Mouse (Mus musculus) cerebral cortex, adult 2 months (tissue): ENCODE measurements around the gene Zfp800.

Source experiments
- WGBS: fragments of 180-500 bp; shearing (Covaris S2); methylation state at CpG from one replicate; pipeline ENCODE4 v1.1.7; 2018; 5-methylcytosine and 5-hydroxymethylcytosine counted together

Zfp800 gene

GRCm38 (mm10) chr6:28397681-28398203, at the start of gene Zfp800:
TSS of gene Zfp800 (minus strand) at chr6:28398005.
- WGBS = 3% methylated on average over 33 of the region's 33 CpGs

DNA sequence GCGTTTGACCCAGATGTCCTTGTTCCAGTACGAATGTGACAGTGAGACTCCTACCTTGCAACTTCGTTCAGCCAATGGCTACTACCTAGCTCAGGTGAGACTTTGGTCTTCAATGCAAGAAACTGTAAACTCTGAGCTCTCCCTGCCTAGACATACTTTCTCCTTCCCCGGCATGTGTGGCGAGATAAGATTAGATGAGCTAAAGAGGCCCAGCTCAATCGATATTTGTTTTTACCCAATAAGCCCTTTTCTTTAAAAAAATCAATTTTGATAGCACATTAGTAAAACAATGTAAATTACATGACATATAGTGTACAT, 33.7 kb upstream of the Zfp800 start:
- WGBS = 87% methylated on average over 6 of the region's 6 CpGs

DNA sequence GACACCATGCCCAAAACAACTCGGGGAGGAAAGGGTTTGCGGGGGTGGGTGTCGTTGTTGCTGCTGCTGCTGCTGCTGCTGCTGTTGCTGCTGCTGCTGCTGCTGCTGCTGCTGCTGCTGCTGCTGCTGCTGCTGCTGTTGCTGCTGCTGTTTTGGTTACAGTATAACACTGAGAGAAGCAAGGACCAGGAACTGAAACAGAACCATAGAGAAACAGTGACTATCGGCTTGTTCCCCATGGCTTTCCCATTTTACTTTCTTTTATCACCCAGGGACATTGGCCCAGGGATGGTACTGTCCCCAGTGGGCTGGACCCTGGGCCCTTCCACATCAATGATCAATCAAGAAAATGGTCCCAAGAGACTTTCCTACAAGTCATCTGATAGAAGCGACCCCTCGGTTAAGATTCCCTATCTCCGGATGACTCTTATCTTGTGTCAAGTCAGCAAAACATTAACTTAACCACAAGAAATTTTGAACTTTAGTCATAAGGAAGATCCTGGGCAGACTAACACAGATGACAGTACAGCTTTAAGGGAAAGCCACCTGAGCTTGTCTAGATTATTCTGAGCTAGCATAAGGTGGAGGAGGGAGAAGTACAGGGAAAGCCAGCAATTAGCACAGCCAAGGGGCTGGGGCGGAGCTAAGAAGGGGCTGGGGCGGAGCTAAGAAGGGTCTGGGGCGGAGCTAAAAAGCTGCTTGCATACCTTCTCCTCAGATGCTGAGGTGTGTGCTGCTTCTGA, 33.2 kb upstream of the Zfp800 start:
- 80% methylated on average over 10 of the region's 10 CpGs for WGBS

DNA sequence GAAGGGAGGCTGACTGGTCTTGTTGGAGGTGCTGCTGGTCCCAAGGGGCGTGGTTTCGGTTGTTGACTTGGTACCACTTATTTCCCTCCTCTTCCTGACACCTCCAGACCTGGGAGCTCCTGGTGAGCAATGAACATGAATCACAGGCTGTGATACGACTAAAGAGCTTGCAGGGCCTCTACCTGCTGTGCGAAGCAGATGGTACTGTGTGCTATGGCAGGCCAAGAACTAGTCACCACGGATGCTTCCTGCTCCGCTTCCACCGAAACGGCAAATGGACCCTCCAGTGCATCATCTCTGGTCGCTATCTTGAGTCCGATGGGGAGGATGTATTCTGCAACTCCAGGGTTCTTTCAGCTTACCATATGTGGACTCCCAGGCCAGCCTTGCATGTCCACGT, 32.1 kb upstream of the Zfp800 start:
- WGBS = 87% methylated on average over 11 of the region's 11 CpGs

- WGBS = 75% methylated on average over 3 of the region's 3 CpGs
Measured at GRCm38 (mm10) chr6:28428290-28428689, 30.5 kb upstream of the Zfp800 start, which contains the start of gene Gcc1. TSS of gene Gcc1 (minus strand) at chr6:28428390.

GRCm38 (mm10) chr6:28427096-28427839, 29.5 kb upstream of the Zfp800 start, which contains the start of gene Fscn3:
TSS of gene Fscn3 (plus strand) at chr6:28427789.
- 78% methylated on average over 3 of the region's 3 CpGs for WGBS

GRCm38 (mm10) chr6:28425019-28425418, 27.2 kb upstream of the Zfp800 start:
- 65% methylated on average over 6 of the region's 6 CpGs for WGBS

DNA sequence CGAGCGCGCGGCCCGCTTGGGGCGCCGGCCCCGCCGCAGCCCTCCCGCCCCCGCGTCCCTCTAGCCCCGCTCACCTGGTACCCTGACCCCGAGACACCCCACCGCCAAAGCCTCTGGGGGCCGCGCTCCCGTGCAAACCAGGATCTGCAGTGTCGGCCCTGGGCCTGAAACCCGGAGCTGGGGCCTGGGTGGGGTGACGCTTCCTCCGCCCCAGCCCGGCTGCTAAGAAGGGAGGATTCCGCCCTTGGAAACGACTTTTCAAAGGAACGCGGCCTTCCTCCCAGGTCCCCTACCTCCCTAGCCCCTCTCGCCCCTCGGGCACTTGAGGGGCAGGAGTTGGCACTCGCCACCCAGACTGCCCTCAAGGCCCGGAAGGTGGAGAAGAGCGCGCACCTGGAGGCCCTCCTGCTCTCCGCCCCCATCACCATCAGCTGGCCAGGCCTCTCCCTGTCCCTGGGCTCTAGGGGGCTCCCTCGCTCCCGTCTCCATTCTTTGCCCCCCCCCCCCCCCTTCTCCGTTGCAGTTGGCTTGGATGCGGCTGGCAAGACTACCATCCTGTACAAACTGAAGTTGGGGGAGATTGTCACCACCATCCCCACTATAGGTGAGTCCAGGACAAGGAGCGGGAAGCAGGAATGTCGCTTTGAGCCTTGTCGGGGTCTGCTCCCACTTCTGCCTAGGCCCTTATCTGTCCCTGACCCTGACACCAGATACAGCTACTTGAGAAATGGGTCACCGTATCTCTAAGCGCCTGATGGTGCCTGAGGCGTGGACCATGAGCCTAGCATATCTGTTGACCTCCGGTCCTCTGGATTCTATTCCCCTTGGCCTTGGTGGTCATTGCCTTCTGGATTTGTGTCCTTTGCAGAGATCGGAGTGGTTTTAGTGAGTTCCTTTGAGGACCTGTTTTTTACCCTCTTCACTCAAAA, 26.2 kb upstream of the Zfp800 start:
- WGBS = 8% methylated on average over 44 of the region's 46 CpGs

DNA sequence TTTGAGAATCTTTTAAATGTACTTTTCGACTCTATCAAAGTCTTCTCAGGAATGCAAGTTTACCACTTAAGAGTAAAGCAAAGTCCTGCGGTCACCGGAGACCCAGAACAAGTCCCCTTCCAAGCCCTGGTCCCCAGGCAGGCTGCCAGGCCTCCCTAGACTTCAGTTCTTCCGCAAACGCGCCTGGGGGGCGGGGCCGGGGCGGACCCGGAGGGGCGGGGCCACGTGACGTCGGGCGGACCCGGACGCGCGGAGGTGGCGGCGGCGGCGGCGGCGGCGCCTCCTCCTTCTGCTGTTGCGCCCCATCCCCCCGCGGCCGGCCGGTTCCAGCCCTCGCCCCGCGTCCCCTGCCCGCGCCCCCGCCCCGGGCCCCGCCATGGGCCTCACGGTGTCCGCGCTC, 25.5 kb upstream of the Zfp800 start, which contains the start of gene Arf5:
Arf5 (plus strand) TSS at position 248 of the 400 bp plus-strand sequence.
- under 1% methylated on average over 38 of the region's 42 CpGs for WGBS

DNA sequence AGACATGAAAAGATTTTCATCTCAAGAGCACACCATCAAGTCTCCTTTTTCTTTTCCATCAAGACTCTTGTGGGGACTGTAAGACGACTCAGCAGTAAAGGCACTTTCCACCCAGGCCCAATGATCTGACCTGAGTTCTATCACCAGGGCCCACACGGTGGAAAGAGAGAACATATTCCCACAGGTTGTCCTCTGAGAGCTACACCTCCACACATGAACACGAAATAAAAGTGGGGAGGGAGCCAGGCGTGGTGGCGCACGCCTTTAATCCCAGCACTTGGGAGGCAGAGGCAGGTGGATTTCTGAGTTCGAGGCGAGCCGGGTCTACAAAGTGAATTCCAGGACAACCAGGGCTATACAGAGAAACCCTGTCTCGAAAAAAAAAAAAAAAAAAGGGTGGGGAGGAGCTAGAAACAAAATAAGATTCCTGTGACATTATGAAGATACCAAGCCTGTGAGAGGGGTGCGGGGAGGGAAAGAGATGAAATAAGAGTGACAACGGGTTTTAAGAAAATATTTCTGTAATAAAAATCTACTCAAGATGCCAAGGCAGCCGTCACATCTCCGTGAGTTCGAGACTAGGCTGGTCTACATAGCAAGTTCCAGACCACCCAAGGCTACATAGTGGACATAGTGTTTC, 25.0 kb upstream of the Zfp800 start:
- WGBS = 67% methylated on average over 15 of the region's 15 CpGs

DNA sequence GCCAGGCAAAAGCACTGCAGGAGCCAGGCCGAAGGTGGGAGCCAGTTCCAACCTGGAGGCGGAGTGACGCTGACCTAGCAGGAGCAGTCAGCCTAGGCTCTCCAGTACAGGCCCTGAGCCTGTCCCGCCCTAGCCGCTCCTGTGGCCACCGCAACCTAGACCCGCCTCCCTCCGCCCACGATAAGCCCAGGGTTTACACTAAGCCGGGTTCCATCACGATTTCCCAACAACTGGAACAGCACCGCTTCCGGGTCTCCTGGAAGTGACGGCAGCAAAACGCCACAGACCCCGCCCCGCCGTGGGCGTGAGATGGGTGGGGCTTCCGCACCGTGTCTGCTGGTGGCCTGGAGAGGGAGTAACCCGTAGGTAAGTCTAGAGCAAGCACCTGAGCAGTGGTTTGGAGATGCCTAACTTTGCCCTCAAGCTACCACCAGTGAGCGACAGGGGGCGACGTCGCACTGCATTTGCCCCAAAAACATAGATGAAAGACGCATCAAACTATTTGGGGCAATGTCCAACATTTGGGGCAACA, 23.7 kb upstream of the Zfp800 start:
- WGBS = under 1% methylated on average over 27 of the region's 27 CpGs

- WGBS = 20% methylated on average over 13 of the region's 13 CpGs
Measured at GRCm38 (mm10) chr6:28420865-28421264, 23.1 kb upstream of the Zfp800 start.

GRCm38 (mm10) chr6:28420361-28420760, 22.6 kb upstream of the Zfp800 start:
- 83% methylated on average over 17 of the region's 17 CpGs for WGBS

- WGBS = 37% methylated on average over 2 of the region's 2 CpGs
Measured at GRCm38 (mm10) chr6:28419673-28420072, 21.9 kb upstream of the Zfp800 start.

GRCm38 (mm10) chr6:28418449-28418848, 20.6 kb upstream of the Zfp800 start:
- WGBS = 47% methylated on average over 14 of the region's 14 CpGs

GRCm38 (mm10) chr6:28416981-28417380, 19.2 kb upstream of the Zfp800 start:
- 60% methylated on average over 4 of the region's 4 CpGs for WGBS

GRCm38 (mm10) chr6:28411236-28411635, 13.4 kb upstream of the Zfp800 start:
- WGBS = 73% methylated on average over 2 of the region's 2 CpGs

DNA sequence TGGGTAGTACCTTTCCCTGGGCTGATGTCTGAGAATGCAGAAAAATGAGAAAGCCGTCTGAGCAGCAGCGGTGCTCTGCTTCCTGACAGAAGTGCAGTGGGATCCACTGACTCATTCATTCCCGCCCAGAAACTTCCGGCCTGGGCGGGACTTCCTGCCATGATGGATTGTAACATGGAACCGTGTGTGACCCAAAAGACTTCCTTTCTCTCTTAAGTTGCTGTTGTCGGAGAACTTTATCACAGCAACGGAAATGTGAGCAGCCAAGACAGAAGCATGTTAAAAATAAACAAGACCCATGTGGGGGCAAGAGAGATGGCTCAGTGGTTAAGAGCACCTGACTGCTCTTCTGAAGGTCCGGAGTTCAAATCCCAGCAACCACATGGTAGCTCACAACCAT, 12.2 kb upstream of the Zfp800 start:
- WGBS = 85% methylated on average over 9 of the region's 9 CpGs

- 95% methylated on average over 4 of the region's 4 CpGs for WGBS
Measured at GRCm38 (mm10) chr6:28399791-28400190, 2.0 kb upstream of the Zfp800 start.

GRCm38 (mm10) chr6:28398726-28399125, 921 bp upstream of the Zfp800 start:
- WGBS = 85% methylated on average over 3 of the region's 3 CpGs
